Mouse (Mus musculus): ENCODE data around the gene Atp5h.

DNA sequence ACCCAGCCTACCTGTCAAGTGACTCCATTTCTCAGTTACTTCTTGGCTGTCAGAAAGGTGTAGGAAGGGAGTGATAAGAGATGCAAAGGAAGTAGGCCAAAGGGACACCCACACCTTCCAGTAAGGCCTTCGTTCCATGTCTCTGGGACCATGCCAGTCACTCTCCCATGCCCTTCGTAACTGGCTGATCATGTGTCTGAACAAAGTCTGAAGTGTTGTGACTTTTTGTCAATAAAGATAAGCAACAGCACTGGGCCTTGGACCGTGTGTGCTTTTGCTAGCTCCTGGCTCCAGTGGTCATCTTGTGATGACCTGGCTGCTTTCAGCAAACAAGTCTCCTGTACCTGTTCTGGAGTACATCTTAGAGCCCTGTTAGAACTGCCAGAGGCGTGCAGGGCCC is 13.1 kb upstream of the Atp5h start:
- no peak for TF ChIP-seq CTCF (IDR thresholded peaks at IDR 0.05; ENCODE audit: control insufficient read depth, insufficient read depth, low read length)
- TF ChIP-seq POLR2A (IDR thresholded peaks at IDR 0.05; ENCODE audit: borderline replicate concordance, control insufficient read depth, low read depth, low read length), result no peak

Data from bone marrow, adult 2 months (tissue).